Mouse (Mus musculus) kidney, postnatal 14 days (tissue): Measurements from ENCODE around the gene Ctnnbip1.

Source experiments
- DNase-seq: peaks from one replicate; pipeline ENCODE4 v3.0.0; 2022; ENCODE audit warnings: mixed read lengths

Gene Ctnnbip1

GRCm38 (mm10) chr4:149523961-149524360, 5.9 kb downstream of the Ctnnbip1 start:
- no peak for DNase-seq

- no peak for DNase-seq
Measured at GRCm38 (mm10) chr4:149525170-149525569, 7.1 kb downstream of the Ctnnbip1 start.

GRCm38 (mm10) chr4:149525811-149526210, 7.8 kb downstream of the Ctnnbip1 start:
- DNase-seq, result no peak

- DNase-seq, result peak; percentile 45
Measured at GRCm38 (mm10) chr4:149526330-149526729, 8.3 kb downstream of the Ctnnbip1 start.

GRCm38 (mm10) chr4:149527621-149528354, 9.8 kb downstream of the Ctnnbip1 start:
- peak; percentile 35 for DNase-seq

GRCm38 (mm10) chr4:149529691-149530090, 11.7 kb downstream of the Ctnnbip1 start:
- DNase-seq, result no peak

- DNase-seq, result no peak
Measured at GRCm38 (mm10) chr4:149539441-149539840, 21.4 kb downstream of the Ctnnbip1 start.

- no peak for DNase-seq
Measured at GRCm38 (mm10) chr4:149541935-149542334, 23.9 kb downstream of the Ctnnbip1 start.

- DNase-seq, result no peak
Measured at GRCm38 (mm10) chr4:149542431-149542830, 24.4 kb downstream of the Ctnnbip1 start.

- DNase-seq, result peak; percentile 88
Measured at GRCm38 (mm10) chr4:149542927-149543553, 25.0 kb downstream of the Ctnnbip1 start.

GRCm38 (mm10) chr4:149544892-149545291, 26.9 kb downstream of the Ctnnbip1 start:
- peak; percentile 40 for DNase-seq

- no peak for DNase-seq
Measured at GRCm38 (mm10) chr4:149546797-149547444, 28.9 kb downstream of the Ctnnbip1 start.

- no peak for DNase-seq
Measured at GRCm38 (mm10) chr4:149547523-149547922, 29.5 kb downstream of the Ctnnbip1 start.

GRCm38 (mm10) chr4:149549221-149549925, 31.3 kb downstream of the Ctnnbip1 start:
- DNase-seq, result peak; percentile 86

GRCm38 (mm10) chr4:149550866-149551265, 32.8 kb downstream of the Ctnnbip1 start:
- no peak for DNase-seq

GRCm38 (mm10) chr4:149551696-149552095, 33.7 kb downstream of the Ctnnbip1 start:
- no peak for DNase-seq

GRCm38 (mm10) chr4:149553834-149554233, 35.8 kb downstream of the Ctnnbip1 start:
- no peak for DNase-seq

- DNase-seq, result no peak
Measured at GRCm38 (mm10) chr4:149556111-149556510, 38.1 kb downstream of the Ctnnbip1 start.

GRCm38 (mm10) chr4:149557905-149558304, 39.9 kb downstream of the Ctnnbip1 start:
- DNase-seq, result no peak

- DNase-seq, result no peak
Measured at GRCm38 (mm10) chr4:149558389-149558788, 40.4 kb downstream of the Ctnnbip1 start.

GRCm38 (mm10) chr4:149561392-149561791, 43.4 kb downstream of the Ctnnbip1 start:
- no peak for DNase-seq

GRCm38 (mm10) chr4:149561986-149562904, 44.2 kb downstream of the Ctnnbip1 start:
- DNase-seq, result no peak
